Mouse (Mus musculus) olfactory bulb, adult 2 months (tissue): ENCODE results near the gene Gpr18.

Source experiments
- CTCF ChIP-seq: fragments of 200-500 bp; IDR thresholded peaks from 2 replicates; pipeline ENCODE4 v1.5.1; 2012; ENCODE audit warnings: low read depth, mild to moderate bottlenecking, low read length, moderate library complexity; ENCODE audit not compliant: insufficient read depth
- POLR2A ChIP-seq: fragments of 200-500 bp; IDR thresholded peaks from 2 replicates; pipeline ENCODE4 v1.6.1; 2012; ENCODE audit warnings: mild to moderate bottlenecking, low read depth, low read length, moderate library complexity; ENCODE audit not compliant: insufficient read depth

GRCm38 (mm10) chr14:121918266-121918665 is 2.7 kb upstream of the Gpr18 start:
- no peak for TF ChIP-seq CTCF
- no peak for TF ChIP-seq POLR2A
